Mouse (Mus musculus) left cerebral cortex, postnatal 25 days (tissue): ENCODE results near the gene Tnfsf9. TPM values are rescaled to one million over a fixed set of nuclear protein-coding genes. Genes with fewer than 3 reads are reported as not detected.
"Not testable (repeated sequence)": the region's sequence is repeated elsewhere in the genome, so short reads cannot be mapped to it uniquely, and the experiment has no call there.

ENCODE experiments used
- DNase-seq, 2 experiments: peaks; one replicate each; pipeline ENCODE4 v3.0.0; 2022; ENCODE audit warnings: low spot score in 2 of 2, mixed read lengths in 1 of 2
- intact Hi-C: fragments of 180-260 bp; cut with DNase I; formaldehyde crosslinking; loops from one replicate; pipeline ENCODE4 v1.15.1; 2025
- total RNA-seq, 2 experiments: library from RNA; stranded (reverse); gene quantifications; 2 replicates each; pipeline ENCODE4 v1.2.3; 2021

Gene Tnfsf9
- total RNA-seq, 2 experiments from 2014 or later: 1.2 TPM; not detected in 1

- intact Hi-C loops: no loop called here
These were observed 18.3 kb downstream of the Tnfsf9 start for GRCm38 (mm10) chr17:57123192-57124118.

GRCm38 (mm10) chr17:57124792-57125191 is 19.7 kb downstream of the Tnfsf9 start:
- intact Hi-C loops: no loop called here
- DNase-seq: no peak

More at GRCm38 (mm10) chr17:57123192-57124118, 18.3 kb downstream of the Tnfsf9 start:
- no peak for DNase-seq

- DNase-seq: no peak
- intact Hi-C loops: no loop called here
These were observed 20.9 kb downstream of the Tnfsf9 start for GRCm38 (mm10) chr17:57125853-57126622.

GRCm38 (mm10) chr17:57131793-57132192 is 26.7 kb downstream of the Tnfsf9 start:
- intact Hi-C loops: no loop called here
- DNase-seq: no peak

GRCm38 (mm10) chr17:57134021-57134420 is 28.9 kb downstream of the Tnfsf9 start:
- DNase-seq, intact Hi-C loops: not testable (repeated sequence)

- no peak for DNase-seq
- intact Hi-C loops: no loop called here
These were observed 29.6 kb downstream of the Tnfsf9 start for GRCm38 (mm10) chr17:57134693-57135092.

- intact Hi-C loops: no loop called here
- DNase-seq: no peak
These were observed 30.5 kb downstream of the Tnfsf9 start for GRCm38 (mm10) chr17:57135635-57136034.

- intact Hi-C loops: no loop called here
- DNase-seq: no peak
These were observed 33.6 kb downstream of the Tnfsf9 start for GRCm38 (mm10) chr17:57138676-57139075.

- intact Hi-C loops: no loop called here
- no peak for DNase-seq
These were observed 34.6 kb downstream of the Tnfsf9 start for GRCm38 (mm10) chr17:57139708-57140107.

- intact Hi-C loops: no loop called here
- DNase-seq: no peak
These were observed 38.6 kb downstream of the Tnfsf9 start for GRCm38 (mm10) chr17:57143704-57144103.

GRCm38 (mm10) chr17:57145115-57145514 is 40.0 kb downstream of the Tnfsf9 start:
- intact Hi-C loops: no loop called here

GRCm38 (mm10) chr17:57148343-57148742 is 43.2 kb downstream of the Tnfsf9 start:
- intact Hi-C loops: no loop called here
- no peak for DNase-seq

More at GRCm38 (mm10) chr17:57145115-57145514, 40.0 kb downstream of the Tnfsf9 start:
- no peak for DNase-seq

- no peak for DNase-seq
These were observed 44.1 kb downstream of the Tnfsf9 start, which contains the start of gene Cd70 for GRCm38 (mm10) chr17:57148994-57149803. Gene Cd70 (minus strand): TSS chr17:57149777.

GRCm38 (mm10) chr17:57153006-57153405 is 47.9 kb downstream of the Tnfsf9 start:
- intact Hi-C loops: no loop called here
- no peak for DNase-seq

More at GRCm38 (mm10) chr17:57148994-57149803, 44.1 kb downstream of the Tnfsf9 start, which contains the start of gene Cd70:
- intact Hi-C loops: no loop called here

GRCm38 (mm10) chr17:57153787-57154186 is 48.7 kb downstream of the Tnfsf9 start:
- no peak for DNase-seq
- intact Hi-C loops: no loop called here

Other genes starting within 250 kb of the Tnfsf9 start
- gene Acsbg2, start 230.9 kb upstream of the Tnfsf9 start, total RNA-seq: not detected
- not detected for gene 1700061G19Rik, start 229.8 kb upstream of the Tnfsf9 start, total RNA-seq
- 10 to 100 TPM; 69.5 to 71.8 TPM for gene Mllt1, start 169.9 kb upstream of the Tnfsf9 start, total RNA-seq
- not detected for gene Acer1, start 123.2 kb upstream of the Tnfsf9 start, total RNA-seq
- 10 to 100 TPM; 56.1 to 67.9 TPM for gene Clpp, start 115.0 kb upstream of the Tnfsf9 start, total RNA-seq
- gene Alkbh7, start 108.0 kb upstream of the Tnfsf9 start, total RNA-seq: 10 to 100 TPM; 23.1 to 23.7 TPM
- not detected for gene Pspn, start 105.3 kb upstream of the Tnfsf9 start, total RNA-seq
- gene Gtf2f1, start 94.0 kb upstream of the Tnfsf9 start, total RNA-seq: 10 to 100 TPM; 53.7 to 58.9 TPM
- under 1 TPM in 1 of 2 experiments, not detected in 1; 0.50 TPM for gene Gm17949, start 93.9 kb upstream of the Tnfsf9 start, total RNA-seq
- gene Khsrp, start 73.8 kb upstream of the Tnfsf9 start, total RNA-seq: 100 to 1,000 TPM; 103 to 110 TPM
- gene Slc25a41, start 63.7 kb upstream of the Tnfsf9 start, total RNA-seq: not detected
- gene Crb3, start 46.2 kb upstream of the Tnfsf9 start, total RNA-seq: 1 to 10 TPM; 1.2 to 2.4 TPM
- gene Slc25a23, start 45.5 kb upstream of the Tnfsf9 start, total RNA-seq: 100 to 1,000 TPM; 338 to 348 TPM
- gene Dennd1c, start 26.8 kb upstream of the Tnfsf9 start, total RNA-seq: 1 to 10 TPM in 1 of 2 experiments, under 1 TPM in 1; 0.78 to 2.2 TPM
- gene Tubb4a, start 17.5 kb upstream of the Tnfsf9 start, total RNA-seq: 100 to 1,000 TPM; 641 to 646 TPM
- under 1 TPM in 1 of 2 experiments, not detected in 1; 0.44 TPM for gene Cd70, start 44.5 kb downstream of the Tnfsf9 start, total RNA-seq
- not detected for gene Tnfsf14, start 88.9 kb downstream of the Tnfsf9 start, total RNA-seq
- gene C3, start 122.8 kb downstream of the Tnfsf9 start, total RNA-seq: under 1 TPM; 0.41 to 0.48 TPM
- 10 to 100 TPM; 21.5 to 24.0 TPM for gene Gpr108, start 143.1 kb downstream of the Tnfsf9 start, total RNA-seq
- 1 to 10 TPM; 6.5 to 7.3 TPM for gene Trip10, start 144.1 kb downstream of the Tnfsf9 start, total RNA-seq
- 1 to 10 TPM; 2.9 to 4.3 TPM for gene Vav1, start 173.8 kb downstream of the Tnfsf9 start, total RNA-seq